Mouse (Mus musculus) G1E-ER4 (cell line): ENCODE data around the gene Nufip2. TPM values are rescaled to one million over a fixed set of nuclear protein-coding genes. Genes with fewer than 3 reads are reported as not detected.

Experiments used
- GATA1 ChIP-seq: IDR thresholded peaks from one replicate; pipeline ENCODE4 v1.8.0; 2012; ENCODE audit warnings: low read length, inconsistent platforms
- polyA plus RNA-seq: library from polyadenylated mRNA; stranded (reverse); fragments of >175 nt; gene quantifications from 2 replicates; pipeline ENCODE4 v1.2.3, GENCODE M21; 2012

The Nufip2 gene
- polyA plus RNA-seq, 1 experiment: 29.8 TPM

DNA sequence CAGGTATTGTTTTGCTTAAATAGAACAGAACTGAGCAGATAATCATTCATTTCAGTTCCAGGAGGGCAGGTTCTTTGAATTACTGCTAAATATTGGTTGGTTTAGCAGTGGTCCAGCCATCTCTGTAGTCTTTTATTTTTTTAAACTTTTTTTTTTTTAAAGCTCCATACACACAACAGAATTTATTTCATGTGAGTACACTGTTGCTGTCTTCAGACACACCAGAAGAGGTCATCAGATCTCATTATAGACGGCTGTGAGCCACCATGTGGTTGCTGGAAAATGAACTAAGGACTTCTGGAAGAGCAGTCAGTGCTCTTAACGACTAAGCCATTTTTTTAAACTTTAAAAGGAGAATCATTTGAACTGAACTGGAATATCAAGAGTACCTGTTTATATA lies 11.3 kb downstream of the Nufip2 start:
- TF ChIP-seq GATA1: no peak

DNA sequence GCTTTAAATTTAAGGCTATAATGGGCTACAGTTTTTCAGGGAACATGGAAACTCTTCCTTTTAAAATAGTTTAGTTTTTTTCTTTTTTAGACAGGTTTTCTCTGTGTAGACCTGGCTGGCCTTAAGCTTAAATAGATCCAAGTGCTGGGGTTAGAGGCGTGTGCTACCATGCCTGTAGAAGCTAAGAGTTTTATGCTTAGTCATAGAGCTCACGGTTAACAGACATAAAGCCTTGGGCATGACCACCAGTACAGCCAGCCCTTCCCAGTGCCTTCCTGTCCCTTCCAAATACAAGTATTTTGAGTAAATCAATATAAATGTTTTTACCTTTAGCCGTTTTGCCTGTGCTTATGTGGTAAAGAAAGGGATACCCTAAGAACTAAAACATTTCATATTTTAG lies 20.0 kb downstream of the Nufip2 start:
- TF ChIP-seq GATA1: no peak

DNA sequence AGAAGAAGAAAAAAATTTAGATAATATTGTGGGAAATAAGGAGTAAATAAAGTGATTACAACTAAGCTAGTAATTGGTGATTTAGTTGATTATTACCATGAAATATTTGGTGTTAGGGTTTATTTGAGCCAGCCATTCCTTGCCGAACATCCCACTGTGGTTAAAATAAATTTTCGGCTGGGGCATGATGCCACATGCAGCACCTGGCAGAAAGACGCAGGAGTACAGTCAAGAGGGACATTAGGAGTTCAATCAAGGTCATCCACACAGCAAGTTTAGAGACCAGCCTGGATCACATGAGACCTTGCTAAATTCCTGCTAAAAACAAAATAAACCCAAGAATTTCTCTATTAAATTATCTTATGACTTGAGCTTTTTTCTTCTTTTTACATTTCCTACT lies 23.1 kb downstream of the Nufip2 start:
- TF ChIP-seq GATA1: no peak

DNA sequence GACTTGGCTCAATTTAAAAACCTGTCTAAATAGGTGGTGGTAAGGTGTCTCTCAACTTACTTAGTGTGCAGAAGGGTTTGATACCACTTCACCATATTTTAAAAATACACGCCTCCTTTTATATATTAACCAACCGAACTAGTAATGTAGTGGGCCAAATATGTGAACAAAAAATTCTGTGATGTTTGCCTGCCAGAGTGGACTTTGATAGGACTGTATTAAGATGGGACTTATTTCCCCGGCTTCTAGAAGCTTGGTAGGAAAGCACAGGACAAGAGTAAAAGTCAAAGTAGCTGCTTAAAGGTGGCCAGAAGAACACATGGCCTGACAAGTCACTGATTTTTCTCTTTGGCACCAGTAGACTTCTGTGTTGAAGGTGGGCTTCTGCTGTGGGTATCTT lies 27.8 kb downstream of the Nufip2 start:
- no peak for TF ChIP-seq GATA1

DNA sequence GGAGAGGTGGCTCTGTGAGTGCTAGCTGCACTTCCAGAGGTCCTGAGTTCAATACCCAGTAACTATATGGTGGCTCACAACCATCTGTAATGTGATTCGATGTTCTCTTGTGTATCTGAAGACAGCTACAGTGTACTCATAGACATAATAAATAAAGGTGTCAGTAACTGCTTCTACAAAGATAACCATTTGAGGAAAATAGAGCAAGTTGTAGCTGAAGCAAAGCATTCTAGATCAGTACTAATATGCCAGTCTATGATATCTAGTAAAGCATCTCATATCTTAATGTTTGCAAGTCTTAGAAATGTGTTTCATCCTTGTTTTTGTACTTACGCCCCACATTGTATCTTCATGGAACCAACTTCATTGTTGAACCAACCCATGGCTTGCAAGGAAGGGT lies 33.1 kb downstream of the Nufip2 start:
- no peak for TF ChIP-seq GATA1

DNA sequence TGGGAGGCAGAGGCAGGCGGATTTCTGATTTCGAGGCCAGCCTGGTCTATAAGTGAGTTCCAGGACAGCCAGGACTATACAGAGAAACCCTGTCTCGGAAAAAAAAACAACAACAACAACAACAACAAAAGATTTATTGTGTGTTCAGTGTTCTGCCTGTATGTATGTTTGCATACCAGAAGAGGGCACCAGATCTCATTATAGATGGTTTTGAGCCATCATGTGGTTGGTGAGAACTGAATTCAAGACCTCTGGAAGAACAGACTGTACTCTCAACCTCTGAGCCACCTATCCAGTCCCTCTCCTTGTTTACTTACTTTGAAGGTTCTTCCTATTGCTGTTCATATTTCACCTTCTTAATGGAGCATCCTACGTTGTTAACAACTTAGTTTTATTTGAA lies 35.4 kb downstream of the Nufip2 start:
- TF ChIP-seq GATA1: no peak

DNA sequence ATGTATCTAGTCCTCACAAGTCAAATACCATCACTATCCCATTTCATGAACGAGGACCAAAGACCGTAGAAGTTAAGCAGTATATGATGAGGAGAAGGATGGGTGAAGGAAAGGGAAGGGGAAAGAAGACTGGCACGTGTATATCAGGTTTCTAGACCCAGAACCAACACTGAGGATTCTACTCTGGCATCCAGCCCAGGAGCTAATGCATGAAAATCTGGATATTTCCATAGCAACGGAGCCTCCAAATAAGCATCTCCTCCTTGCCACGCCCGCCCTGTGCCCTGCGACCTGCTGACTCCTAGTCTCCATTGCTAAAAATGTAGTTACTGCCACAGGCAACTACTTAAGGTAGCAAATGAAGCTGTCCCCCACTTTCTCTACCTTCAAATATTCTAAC lies 38.8 kb downstream of the Nufip2 start:
- no peak for TF ChIP-seq GATA1

DNA sequence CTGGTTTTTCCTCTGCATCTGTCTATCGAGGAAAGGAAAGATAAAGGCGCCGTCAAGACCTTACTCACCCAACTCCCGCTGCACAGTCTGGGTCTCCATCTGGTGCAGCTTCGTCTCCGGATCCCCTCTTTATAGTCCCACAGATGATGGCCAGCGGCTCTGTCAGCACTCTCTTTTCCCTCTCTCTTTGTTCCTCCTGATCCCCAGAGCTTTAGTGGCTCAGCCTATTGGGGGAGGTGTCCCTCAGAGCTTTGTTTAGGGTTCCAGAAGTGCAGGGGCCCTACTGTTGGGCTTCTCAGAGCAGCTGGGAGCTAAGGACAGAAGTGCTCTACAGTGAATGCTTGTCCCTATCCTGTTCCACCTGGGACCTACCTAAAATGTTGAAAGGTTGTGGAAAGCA lies 39.2 kb downstream of the Nufip2 start, which contains the start of gene Cryba1:
Gene Cryba1 (minus strand): TSS at position 101 of the 400 bp plus-strand sequence.
- no peak for TF ChIP-seq GATA1

DNA sequence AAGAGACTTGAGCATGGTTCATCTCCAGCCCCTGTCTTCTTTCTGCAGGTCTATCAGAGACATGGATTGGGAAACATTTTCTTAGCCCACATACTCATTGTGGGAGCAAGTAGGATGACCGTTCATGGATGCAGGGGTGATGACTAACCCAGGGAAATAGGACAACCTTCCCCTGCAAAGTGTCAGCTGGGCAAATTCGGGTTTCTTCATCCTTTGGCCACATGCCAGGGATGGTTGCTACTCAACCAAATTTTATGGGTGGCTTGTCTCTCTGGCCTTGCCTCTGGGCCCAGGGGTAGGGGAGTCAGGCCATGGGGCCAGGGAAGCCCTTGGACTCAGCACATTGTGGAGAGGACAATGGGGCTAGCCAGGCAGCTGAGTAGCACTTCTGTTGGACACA lies 42.6 kb downstream of the Nufip2 start:
- TF ChIP-seq GATA1: no peak

DNA sequence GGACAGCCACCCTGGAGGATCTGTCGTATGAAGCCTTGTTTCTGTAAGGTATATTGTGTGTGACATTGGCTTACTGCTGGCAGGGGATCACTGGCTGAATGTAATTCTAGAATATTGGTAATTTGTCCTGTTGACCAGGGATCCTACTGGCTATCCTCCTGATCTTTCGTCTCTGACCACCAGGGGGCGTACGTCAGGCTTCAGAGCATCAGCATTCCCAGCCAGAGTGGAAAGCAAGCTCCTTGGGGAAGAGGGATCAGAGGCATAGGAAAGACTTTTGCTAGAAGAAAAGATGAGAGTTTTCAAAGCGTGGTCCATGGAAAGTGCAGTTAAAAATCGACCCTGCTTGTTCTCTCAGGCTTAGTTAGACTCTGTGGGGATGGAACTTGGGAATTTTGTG lies 51.3 kb downstream of the Nufip2 start:
- no peak for TF ChIP-seq GATA1

DNA sequence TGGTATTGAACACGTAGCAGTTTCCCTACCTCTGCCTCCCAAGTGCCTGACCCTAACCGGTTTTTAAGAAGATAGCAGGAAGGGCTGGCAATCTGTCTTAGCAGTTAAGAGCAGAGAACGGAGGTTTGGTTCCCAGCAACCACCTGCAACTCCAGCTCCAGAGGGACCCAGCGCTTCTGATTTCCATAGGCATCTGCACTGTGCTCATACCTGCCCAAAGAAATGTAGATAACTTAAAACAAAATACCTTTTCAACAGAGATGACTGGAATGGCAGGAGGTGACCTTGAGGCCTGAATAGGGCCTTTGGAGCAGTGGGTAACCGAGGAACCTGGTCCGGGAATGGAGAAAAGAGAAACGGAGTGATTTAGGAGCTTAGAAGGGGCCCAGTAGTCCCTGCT lies 52.6 kb downstream of the Nufip2 start:
- TF ChIP-seq GATA1: no peak

DNA sequence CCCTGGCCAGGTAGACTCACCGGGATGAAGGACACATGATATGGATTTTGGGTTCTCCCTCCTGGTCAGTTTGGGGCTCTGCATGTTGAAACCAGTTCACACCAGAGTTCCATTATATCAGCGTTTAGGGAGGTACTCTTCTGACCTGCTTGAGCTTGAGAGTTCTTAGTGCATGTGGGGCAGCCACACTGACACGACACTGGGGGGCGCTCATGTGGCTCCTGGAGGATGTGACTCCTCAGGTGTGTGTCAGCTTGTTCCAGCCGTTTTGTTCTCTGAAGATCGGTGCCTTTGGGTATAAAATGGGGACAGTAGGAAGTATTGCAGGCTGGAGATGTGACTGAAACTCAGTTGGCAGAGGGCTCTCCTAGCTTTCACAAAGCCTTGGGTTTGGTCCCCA lies 58.0 kb downstream of the Nufip2 start:
- TF ChIP-seq GATA1: no peak

DNA sequence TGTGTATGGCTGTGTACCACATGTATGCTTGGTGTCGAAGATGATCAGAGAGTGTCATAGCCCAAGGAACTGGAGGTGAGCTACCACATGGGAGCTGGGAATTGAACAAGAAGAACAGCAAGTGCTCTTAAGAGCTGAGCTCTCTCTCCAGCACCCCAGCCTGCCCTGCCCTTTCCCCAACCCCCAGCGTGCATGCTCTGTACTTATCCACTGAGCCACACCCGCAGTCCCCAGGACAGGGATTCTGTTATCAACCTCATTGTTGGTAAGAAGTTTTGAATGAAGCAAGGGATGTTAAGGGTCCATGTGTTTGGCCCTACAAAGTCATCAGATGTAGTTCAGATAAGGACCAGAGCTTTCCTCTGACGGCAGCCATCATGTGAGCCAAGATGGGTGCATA lies 60.7 kb downstream of the Nufip2 start:
- no peak for TF ChIP-seq GATA1

DNA sequence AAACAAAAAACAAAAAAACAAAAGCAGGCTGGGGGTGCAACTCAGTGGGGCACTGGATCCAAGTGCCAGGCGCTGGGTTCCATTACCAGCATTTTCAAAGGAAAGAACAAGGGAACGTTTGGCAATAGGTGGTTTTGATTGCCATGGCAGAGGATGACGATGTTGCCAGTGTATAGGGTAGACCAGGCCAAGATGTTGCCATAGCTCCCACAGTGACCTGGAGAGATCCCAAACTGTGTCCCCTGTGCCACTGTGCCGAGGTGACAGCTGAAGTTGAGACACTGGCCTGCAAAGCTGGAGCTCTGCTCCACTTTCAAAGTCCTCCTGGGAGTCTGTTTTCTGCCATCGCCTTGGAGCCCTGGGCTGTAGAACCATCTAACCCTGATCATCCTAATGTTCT lies 63.0 kb downstream of the Nufip2 start:
- no peak for TF ChIP-seq GATA1

DNA sequence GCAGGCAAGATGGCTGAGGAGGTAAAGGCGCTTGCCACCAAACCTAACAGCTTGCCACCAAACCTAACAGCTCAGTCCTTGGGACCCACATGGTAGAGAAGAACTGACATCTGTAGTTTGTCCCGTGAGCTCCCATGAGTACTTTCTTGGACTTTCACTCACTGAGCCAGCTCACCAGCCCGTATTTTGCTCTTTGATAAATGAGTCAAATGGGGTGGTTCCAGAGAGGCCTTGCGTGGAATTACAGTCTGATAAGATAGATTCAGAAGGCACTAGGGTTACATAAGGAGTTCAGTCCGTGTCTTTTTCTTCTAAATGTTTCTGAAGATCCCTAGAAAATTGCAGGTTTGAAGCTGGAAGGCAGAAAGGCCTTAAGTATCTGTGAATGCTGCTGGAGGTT lies 66.6 kb downstream of the Nufip2 start:
- TF ChIP-seq GATA1: no peak

DNA sequence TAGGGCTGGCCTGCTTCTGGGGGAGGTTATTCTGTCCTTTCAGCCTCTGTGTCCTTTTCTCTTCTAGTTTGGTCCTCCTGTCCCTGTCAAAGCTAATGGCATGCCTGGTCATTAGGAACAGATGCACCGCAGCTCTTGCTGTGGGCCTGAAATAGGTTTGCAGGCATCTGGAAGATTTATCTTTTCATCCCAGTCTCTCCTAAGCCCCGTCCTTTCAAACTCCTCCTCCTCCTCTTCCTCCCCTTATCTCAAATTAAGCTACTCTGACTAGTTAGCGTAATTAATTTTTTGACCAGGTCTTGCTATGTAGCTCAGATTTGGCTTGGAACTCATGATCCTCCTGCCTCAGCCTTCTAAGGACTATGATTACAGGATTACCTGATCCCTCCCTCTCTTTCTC lies 67.5 kb downstream of the Nufip2 start:
- TF ChIP-seq GATA1: no peak

DNA sequence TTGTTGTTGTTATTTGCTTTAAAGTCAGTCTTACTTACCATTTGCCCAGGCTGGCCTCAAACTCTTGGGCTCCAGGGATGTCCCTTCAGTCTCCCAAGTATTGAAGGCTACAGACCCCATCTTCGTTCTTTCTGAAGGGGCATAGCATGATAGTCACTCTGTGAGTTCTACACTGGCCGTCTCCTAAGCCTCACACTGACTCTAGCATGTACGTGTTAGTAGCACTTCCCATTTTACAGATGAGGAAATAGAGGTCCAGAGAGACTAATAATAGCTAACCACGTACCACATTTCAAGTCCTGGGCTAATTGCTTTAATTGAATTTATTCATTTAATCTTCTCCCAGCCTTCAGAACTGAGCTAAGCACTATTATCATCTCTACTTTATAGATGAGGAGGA lies 74.1 kb downstream of the Nufip2 start:
- TF ChIP-seq GATA1: no peak
